Mouse (Mus musculus) right cerebral cortex, postnatal 4 days (tissue): Measurements from ENCODE around the gene Mctp1.
A peak's percentile ranks its signal among the peaks of the same experiment; 100 is the strongest.
"Not testable (repeated sequence)": the region's sequence is repeated elsewhere in the genome, so short reads cannot be mapped to it uniquely, and the experiment has no call there.

Experiments
- DNase-seq: peaks from one replicate; pipeline ENCODE4 v3.0.0-alpha.2; 2022

Gene Mctp1

DNA sequence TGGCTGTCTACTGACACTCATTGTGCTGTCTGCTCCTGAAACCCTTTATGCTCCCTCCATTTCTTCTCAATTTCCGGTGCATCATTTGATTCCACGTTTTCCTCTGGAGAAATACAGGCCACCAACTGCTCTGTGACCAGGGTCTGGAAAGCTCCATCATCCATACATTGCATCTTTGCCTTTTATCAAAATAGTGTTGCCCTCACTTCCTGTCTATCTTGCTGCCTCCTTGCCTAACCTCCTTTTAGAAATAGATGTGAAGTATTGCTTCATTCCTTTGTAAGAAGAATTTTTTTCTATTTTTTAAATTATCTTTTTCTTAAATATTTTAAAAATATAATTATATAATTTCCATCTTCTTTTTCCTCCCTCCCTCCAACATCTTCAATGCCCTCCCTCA lies 98.7 kb downstream of the Mctp1 start:
- no peak for DNase-seq

DNA sequence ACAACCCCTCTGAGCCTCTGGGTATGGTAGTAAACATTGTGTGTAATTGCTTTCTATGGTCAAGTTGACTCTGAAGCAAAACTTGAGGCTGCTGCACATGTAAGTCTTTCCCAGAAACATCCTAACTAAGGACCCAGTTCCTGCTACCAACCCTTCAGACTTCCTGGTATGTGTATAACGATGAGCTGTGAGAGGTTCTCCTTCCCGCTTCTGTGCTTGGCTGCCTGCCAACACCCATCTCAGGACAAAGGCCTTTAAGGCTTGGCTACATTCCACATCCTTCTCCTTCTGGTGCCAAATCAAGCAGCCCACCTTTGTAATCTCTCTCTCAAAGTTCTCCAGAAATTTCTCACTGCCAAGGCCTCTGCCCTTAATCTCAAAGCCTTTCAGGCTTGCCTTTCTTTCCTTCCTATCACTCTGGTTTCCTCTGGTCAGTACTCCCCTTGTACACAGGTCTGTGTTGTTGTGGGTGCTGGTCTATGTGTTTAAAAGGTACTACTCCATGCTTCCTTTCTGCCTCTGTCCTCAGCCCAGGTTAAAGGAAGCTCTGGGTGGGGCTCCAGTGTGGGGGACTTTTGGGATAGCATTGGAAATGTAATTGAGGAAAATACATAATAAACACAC lies 99.9 kb downstream of the Mctp1 start:
- DNase-seq = peak; percentile 7

DNA sequence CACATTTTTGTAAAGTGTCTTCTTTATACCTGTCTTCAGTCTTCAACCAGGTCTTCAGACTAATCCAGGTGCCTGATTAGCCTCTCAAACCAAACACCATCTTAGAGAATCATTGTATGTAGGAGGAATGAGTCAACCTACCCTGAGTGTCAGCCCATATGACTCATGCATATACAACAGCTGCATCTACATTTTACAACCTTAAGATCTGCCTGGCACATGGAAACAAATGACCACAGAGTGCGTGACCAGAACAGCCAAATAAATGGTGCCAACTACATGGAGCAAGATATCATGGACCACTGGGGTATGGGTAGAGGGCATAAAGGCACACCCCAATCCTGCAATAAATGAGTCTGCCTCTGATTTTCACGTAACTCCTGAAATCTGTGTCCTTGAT lies 131.6 kb downstream of the Mctp1 start:
- no peak for DNase-seq

DNA sequence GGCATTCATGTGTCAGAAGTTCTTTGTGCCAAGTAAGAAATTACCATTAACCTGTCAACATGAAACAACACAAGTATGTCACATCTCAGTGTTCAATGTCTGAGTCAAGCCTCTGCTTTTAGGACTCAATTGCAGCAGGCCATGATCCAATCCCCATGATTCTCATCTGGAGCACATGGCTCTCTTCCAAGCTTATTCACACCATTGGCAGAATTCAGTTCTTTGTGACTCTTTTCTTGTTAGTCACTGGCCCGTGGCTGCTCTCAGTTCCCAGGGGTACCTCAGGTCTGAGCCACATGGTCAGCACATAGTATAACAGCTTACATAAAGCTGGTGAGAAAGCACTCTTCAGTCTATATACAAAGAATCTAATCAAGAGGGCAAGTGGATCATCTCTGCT lies 138.8 kb downstream of the Mctp1 start:
- no peak for DNase-seq

DNA sequence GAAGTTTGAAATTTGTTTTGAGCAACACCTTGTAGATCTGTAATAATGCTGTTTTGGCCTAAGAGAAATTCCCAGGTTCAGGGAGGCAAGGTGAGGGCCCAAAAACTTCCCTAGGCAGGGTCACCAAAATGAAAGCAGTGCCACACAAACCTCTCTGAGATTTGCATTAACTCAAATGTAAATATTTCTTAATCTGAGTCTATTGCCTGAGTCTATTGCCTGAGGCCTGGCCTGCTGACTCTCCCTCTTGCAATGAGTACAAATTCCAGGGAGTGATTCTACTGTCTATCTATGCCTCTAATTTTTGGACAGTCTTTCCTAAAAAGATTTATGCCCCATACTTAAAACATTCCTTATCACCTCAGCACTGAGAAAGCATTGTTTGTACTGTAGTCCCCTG lies 143.0 kb downstream of the Mctp1 start:
- no peak for DNase-seq

DNA sequence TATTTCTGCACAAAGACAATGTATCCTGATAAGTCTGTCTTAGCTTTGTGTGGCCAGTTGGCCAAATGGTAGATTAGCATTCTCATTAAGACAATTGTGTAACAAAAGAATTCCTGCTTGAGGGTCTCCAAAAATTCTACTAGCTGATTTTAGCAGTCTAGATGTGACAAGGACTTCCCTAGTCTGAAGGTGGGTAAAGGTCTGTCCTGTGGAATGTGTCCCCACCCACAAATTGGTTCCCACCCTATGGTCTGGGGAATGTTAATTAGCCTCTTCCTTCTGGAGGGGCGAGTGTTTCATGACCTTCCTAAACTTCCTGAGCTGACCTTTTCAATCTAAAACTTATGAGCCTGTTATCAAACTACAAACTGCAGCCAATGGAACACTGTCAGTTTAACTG lies 143.4 kb downstream of the Mctp1 start:
- DNase-seq = no peak

DNA sequence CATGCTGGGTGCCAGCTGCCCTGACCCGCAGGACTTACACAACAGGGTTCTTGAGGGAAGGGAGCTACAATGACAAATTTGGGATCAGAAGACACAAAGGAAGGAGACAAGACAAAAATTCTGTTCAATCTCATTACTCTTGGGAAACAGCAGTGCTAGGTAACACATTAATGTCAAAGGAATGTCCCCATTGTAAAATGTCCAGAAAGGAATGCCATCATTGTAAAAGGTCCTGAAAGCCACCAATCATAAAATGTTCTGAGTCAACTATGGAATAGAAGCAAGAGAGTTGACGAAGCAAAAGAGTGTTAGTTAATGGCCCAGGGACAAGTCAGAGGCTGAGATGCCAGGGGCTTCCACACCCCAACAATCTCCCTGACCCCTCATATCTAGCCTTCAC lies 145.6 kb downstream of the Mctp1 start:
- DNase-seq = no peak

DNA sequence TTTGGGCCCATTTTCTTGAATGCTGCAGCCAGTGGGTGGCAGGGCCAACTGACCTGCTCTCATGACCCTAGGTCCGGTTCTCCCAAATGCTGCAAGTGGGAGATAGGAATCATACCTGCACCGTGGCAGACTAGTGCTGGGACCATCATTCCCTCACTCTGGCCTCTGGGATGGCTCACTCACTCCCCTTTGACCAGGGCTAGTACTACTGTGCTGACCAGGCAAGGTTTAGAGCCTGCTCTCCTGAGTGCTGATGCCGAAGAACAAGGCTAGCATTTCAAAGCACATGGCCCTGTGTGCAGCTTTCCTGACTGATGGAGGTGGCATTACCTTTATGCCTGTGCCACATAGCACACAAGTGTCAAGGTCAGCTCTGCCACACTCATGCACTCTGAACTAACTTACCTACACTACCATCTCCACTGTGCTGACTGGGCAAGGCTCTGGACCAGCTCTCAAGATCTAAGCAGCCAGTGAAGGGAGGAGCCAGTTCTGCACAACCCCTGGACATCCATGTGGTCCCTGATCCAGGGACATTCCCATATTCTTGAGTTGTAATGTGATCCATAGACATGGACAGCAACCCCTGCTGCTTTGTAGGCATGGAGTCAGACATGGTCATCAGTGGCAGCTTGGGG lies 146.7 kb downstream of the Mctp1 start:
- DNase-seq = no peak

DNA sequence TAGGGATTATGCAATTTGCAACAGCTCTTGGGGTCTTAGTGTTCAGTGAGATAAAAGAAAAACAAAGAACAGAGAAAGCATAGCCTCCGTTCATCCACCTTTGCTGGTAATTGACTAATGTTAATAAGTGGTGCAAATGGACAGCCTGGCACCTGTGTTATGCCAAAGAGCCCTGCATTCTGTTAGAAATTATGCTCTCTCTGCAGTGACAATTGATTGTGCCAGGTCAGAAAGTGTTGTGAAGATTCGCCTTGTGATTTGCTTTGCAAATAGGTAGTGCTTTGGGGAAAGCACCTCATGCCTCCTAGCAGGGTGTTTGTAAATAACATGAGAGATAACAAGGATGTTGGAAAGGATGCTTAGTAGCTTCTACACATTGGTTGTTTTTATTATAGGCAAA lies 163.5 kb downstream of the Mctp1 start:
- no peak for DNase-seq

DNA sequence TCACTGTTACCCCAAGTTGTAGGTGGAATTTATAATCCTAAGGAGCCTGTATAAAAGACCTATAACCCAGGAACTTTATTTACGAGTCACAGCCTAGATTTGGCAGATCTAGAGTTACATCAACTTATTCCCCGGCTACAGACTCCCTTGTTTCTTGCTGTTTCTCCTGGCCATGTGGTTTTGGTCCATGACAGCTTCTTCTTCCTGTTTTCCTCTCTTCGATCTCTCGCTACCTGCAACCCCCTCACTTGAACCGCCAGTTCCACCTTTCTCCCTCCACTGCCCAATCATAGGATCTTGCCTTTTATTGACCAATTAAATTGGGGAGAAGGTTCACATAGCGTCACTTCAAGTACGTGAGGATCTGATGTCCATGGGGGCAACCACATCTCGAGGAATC lies 176.6 kb downstream of the Mctp1 start:
- no peak for DNase-seq

DNA sequence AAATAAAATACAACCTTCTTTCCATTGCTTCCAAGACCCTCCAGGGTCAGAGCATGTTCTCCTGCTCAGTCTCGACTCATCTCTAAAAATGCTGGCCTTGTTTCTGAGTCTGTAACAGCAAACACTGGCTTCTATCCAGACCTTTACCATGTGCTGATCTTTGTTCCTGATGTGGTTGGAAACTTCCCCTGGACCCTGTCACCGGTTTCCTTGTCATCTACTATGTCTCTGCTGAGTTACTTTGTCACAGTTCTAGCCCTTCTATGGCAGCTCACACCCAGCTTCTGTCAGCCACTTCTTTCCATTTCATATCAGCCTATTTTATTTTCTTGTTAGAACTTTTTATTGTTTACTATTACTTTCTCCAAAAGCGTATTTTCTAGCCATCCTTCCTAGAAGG lies 177.3 kb downstream of the Mctp1 start:
- no peak for DNase-seq

DNA sequence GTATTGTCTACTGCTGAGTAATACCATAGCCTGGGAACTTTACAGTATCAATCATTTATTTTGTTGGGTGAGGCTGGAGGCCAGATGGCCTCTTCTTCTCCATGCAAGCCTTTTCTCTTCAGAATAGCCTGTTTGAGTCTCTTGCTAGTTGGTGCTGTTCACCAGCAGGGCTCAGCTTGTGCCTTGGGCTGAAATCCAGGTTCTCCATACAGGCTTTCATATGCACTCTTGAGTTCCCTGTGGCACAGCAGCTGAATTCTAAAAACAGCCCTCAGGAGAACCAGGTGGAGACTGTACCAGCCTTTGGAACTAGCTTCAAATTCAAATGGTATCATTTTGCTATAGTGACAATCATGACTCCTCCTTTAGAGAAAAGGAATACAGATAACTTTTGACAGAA lies 179.7 kb downstream of the Mctp1 start:
- DNase-seq = no peak

DNA sequence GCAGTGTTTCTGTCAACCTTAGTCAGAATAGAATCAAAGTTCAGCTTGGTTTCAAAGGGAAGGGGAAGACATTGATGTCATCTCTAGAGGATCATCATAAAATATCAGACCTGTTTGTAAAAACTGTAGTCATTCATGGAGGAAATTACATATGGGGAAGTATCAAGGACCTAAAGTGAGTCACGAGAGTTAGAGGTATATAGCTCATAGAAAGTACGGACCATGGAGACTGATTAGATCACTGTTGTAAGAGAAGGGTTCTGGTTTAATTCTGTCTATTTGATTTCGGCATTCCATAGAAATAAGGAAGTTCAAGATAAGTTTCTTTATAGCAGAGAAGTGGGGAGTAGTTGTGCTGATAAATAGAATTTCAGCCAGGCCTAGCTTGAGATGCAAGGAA lies 181.7 kb downstream of the Mctp1 start:
- DNase-seq = no peak

DNA sequence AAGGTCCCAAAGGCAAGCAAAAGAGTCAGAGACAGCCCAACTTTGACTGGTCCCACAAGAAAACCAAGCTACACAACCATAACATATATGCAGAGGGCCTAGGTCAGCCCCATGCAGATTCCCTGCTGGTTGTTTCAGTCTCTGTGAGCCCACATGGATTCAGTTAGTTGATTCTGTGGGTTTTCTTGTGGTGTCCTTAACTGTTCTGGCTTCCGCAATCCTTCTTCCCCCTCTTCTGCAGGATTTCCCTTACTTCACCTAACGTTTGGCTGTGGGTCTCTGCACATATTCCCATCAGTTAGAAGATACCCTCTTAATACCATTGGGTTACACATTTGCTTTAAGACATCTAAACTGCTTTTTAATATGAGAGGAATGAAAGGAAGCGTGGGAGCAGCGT lies 183.1 kb downstream of the Mctp1 start:
- no peak for DNase-seq

DNA sequence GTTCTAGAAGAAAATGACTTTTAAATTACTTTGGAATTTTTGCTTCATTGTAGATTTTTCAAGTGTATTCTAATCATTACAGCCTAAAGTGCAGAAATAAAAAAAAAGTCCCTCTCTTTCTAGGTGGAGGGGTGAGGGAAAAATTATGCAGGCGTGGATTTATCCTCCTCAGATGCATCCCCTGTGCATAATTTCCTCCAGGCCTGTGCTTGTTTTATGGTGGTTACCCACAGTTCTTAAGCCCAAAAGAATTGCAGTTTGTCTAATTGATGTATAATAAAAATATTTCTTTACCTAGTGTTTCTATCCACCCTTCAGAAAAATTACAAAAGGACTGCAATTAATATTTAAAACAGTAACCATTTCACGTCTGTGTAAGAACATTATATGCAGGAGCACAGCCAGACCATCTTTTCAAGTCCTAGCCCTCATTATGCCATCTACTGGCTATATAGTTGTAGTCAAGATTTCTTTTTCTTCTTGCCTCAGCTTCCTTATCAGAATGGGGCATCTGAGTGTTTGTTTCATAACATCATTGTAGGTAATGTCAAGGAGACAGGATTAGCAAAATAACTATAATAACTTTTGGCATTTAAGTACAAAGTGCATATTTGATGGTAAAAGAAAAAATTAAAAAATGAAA lies 184.4 kb downstream of the Mctp1 start:
- no peak for DNase-seq

DNA sequence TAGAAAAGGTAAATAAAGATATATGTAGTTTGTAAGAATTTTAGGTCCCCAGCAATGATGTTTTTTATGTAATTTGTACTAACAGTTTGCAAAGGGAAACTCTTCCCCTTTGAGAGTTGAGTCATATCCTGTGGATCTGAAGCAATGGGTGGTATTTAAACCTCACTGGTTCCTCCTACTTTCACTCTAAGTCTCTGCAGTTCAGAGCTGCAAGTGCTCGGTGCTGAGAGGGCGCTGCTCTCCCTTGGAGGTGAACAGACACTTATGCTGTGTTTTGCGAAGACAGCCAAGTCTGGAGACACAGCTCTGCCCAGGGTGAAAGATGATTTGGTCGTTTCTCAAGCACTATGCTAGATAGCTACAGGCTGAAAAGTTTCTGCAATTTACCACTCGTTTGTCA lies 195.1 kb downstream of the Mctp1 start:
- no peak for DNase-seq

DNA sequence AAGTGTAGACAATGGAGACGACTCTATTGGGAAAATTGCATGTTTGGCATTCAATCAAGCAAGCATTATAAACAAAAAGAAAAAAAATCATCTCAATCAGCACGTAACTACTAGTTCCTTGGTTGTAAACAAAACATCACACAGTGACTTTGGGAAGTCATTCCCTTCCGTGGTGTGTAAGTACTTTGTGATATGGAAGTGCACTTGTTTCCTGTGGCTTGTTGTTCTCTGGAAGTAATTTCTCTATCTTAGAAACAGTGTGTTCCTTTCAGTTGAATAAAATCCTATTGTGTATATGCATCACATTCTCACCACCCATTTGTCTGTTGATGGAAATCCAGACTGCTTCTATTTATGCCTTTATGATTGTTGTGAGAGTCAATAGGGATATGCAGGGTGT lies 201.1 kb downstream of the Mctp1 start:
- DNase-seq = no peak

DNA sequence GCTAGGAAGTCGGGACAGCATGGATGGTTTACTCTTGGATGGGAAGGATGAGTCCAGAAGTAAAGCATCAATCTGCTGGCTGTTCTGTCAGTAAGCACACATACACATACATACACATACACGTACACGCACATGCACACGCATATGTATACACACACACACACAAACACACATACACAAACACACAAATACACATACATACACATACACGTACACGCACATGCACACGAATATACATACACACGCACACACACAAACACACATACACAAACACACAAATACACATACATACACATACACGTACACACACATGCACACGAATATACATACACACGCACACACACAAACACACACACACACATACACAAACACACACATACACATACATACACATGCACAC lies 206.4 kb downstream of the Mctp1 start:
- DNase-seq = not testable (repeated sequence)

DNA sequence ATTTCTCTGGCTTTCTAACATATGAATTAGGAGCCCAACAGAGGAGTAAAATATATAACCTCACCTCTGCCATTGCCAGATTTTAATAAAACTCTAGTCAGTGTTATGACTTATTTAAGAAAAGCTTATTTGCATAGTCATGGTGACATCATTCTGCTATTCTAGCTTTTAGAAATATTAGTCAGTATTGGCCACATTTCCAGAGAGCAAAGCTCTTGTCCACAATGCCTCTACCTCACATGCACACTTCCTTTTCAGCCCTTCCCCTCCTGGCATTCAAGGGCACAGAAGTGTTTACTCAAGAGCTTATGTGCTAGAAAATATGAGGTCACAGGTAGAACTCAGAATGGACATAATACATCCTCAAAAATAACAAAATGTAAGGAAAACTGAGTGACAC lies 206.9 kb downstream of the Mctp1 start:
- DNase-seq = no peak

DNA sequence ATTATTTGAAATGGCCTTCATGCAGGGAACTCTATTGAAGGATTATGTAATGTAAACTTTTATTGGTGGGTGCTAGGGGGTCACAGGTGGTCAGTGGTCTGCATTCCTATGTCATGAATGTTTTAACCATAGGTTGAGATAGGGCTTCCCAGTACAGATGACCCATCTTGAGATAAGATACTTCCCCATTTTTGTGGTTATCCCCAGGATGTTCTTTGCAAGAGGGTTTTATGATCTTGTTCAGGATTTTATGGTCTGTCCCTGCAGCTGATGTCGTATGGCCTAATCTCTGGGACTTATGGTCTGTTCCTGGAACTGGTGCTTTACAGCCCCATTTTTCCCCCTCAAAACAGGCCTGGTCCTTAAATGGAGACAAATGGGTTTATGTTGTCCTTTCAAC lies 207.4 kb downstream of the Mctp1 start:
- no peak for DNase-seq

DNA sequence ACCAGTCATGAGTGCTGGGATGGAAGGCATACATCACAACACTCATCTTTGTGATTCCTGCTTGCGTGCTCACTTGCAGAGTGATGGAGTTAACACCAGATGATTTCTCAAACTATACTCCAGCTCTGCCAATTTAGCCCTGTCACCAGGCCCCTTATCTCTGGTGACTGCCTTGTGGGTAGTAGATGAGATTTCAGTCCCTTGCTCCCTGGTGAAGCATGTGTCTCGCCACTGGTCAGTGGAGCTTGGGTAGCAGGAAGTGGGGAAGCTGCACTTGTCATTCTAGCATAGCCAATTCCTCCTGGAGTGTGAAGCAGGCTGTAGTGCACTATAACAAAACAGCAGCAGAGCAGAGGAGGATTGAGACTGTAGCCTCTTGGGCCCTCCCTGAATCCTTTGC lies 208.6 kb downstream of the Mctp1 start:
- DNase-seq = no peak

DNA sequence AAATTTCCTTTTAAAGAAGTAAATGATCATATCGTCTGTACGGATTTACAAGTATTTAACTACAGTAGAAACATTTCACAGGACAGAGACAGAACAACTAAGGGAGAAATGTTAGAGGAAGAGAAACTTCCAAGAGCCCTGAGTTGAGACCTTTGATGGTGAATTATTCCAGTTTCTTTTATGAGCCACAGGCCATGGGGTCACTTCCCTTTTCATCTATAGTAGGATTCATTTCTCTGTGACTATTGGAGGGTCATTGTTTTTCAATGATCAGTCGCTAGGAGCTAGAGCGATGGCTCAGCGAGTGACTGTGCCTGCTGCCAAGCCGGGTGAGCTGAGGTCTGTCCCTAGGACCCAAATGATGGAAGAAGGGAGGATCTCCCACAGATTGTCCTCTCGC lies 212.7 kb downstream of the Mctp1 start:
- DNase-seq = no peak

DNA sequence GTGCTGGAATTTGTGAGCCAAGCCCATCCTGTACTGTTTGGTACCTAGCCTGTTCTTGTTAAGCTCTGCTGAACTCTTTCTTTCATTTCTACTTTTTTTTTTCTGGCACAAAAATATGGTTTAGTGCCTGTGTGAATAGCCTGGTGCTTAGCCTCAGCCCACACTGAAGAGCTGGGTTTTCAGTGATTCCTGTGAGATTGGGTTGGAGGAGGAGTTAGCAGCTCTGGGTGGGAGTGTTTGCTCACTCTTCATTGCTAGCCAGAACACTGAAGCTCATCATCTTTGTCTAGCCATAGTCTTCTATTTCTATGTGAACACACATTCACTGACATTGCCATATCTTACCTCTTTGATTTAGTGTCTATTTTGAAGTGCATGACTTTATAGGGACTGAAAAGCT lies 225.1 kb downstream of the Mctp1 start:
- no peak for DNase-seq

DNA sequence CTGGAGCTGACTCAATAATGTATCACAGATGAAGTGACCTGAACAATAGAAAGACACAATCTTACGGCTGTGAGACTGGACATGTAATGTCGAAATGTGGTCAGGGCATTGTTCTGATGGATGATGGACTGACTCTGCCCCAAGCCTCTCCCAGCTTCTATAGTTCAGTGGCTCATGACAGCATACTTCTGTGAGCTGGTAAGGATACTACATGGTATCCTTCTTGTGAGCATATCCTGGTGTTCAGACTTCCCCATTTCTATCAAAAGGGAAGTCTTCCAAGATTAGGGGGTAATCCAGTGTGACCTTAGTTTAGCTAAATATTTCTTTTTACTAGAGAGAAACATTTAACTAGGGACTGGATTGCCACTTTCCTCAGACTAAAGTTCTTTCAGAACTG lies 227.2 kb downstream of the Mctp1 start:
- no peak for DNase-seq

DNA sequence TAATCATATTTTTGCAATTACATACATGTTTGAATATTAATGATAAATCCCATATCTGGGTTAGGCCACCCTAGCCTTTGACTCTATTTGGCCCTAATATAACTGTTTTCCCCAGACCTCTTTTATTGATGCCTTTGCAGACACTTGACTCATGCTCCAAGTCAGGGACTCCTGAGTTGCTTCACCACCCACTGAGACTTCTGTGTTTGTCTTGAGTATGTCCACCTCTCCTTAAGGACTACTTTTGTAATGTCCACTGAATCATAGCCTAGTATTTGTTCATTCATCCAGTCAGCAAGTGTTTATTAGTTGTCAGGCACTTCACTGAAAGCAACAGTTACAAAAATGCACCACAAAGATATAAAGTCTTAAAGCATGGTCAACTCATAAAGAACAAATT lies 235.8 kb downstream of the Mctp1 start:
- no peak for DNase-seq
